Mouse (Mus musculus): ENCODE data around the gene Eif2d.

- TF ChIP-seq CTCF (conservative IDR thresholded peaks at IDR 0.05; ENCODE audit: low read length) (peak; percentile 95), POU5F1 (IDR thresholded peaks at IDR 0.05; ENCODE audit: borderline replicate concordance, low read length) (no peak), NANOG (IDR thresholded peaks at IDR 0.05; ENCODE audit: borderline replicate concordance, low read length) (no peak)
These were observed 2.5 kb downstream of the Eif2d start for GRCm38 (mm10) chr1:131155456-131155855.

Data from E14TG2a.4 (cell line).